Mouse (Mus musculus) mouse embryonic stem cell (cell line): ENCODE results near the gene Lmx1b.

Experiments
- in situ Hi-C, 2 experiments: fragments of 300-500 bp; cut with MboI; formaldehyde crosslinking; loops; 1 replicate in 1 of 2; 3 replicates in 1 of 2; pipeline ENCODE4 v1.14.3; 2019 to 2020; ENCODE audit warnings: low sequenced_read_pairs in 2 of 2, low pct_unique_long_range_greater_than_20kb in 1 of 2, mixed read lengths in 1 of 2; ENCODE audit not compliant: unreplicated experiment in 1 of 2

Lmx1b gene

GRCm38 (mm10) chr2:33640171-33640721 lies at the start of gene Lmx1b:
TSS of gene Lmx1b (minus strand) at chr2:33640511.
- in situ Hi-C loops: loop anchor here in 1 of 2 experiments (25.0 kb wide), 1 partner anchor 2003 kb away; the partner anchor contains the start of gene Prdm12

DNA sequence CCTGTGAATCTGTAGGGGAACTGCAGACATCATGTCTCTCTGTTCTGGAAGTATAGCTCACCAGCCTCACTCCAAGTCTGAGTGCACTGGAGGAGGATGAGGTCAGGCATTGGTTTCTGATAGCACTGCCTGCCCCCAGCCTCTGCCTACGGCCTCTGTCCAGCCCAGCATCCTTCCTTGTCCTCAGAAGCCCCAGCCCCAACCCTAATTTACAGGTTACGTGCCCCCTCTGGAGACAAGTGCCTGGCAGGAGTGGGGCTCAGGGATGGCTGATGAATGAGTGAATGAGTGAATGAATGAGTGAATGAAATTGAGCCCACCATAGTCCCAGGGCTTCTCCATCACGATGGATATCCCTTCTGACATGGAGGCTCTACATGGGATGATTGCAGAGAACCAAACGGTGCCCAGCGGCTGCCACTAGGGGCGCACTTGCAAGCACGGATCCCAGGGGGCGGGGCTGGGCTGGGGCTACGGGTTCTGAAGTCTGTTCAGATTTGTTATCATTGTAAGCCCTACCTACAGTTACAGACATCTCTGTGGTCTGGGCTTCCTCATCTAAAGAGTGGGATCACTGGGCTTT lies 49.7 kb upstream of the Lmx1b start:
- in situ Hi-C loops: no loop called here

GRCm38 (mm10) chr2:33689155-33689879 lies 49.0 kb upstream of the Lmx1b start:
- in situ Hi-C loops: no loop called here

DNA sequence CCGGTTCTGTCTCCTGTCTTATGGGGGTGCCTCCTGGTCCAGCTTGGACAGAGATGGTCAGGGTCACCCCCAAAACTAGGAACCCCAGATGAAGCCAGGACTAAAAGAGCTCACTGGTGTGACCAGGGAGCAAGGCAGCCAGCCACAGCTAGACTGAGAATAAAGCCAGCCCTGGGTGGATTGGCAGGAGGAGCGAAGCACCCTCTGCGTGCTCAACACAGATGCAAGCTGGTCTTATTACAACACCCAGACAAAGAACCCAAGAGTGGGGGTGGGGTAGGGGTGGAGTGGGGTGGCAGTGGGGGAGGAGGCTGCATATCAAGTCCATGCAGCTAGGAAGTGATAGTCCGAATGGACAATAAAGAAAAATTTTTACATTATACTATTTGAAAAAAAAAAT lies 43.3 kb upstream of the Lmx1b start:
- in situ Hi-C loops: no loop called here

GRCm38 (mm10) chr2:33683095-33683494 lies 42.8 kb upstream of the Lmx1b start:
- in situ Hi-C loops: no loop called here

DNA sequence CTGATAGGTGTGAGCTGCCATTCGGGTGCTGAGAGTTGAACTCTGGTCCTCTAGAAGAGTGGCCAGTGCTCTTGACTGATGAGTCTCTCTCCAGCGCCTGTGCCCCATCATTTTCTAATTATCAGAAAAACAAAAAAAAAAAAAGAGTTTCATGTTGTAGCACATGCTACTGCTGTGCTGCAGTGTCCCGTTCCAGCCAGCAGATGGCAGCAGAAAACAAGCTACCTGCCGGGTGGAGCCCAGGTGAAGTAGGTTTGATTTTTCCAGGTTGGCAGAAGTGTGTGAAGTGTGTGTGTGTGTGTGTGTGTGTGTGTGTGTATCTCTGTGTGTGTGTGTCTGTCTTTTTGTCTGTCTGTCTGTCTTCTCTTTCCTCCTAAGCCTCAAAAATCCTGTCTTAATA lies 41.9 kb upstream of the Lmx1b start:
- in situ Hi-C loops: no loop called here

- in situ Hi-C loops: no loop called here
Measured at GRCm38 (mm10) chr2:33678950-33679654, 38.8 kb upstream of the Lmx1b start.

GRCm38 (mm10) chr2:33672701-33673472 lies 32.6 kb upstream of the Lmx1b start:
- in situ Hi-C loops: no loop called here

DNA sequence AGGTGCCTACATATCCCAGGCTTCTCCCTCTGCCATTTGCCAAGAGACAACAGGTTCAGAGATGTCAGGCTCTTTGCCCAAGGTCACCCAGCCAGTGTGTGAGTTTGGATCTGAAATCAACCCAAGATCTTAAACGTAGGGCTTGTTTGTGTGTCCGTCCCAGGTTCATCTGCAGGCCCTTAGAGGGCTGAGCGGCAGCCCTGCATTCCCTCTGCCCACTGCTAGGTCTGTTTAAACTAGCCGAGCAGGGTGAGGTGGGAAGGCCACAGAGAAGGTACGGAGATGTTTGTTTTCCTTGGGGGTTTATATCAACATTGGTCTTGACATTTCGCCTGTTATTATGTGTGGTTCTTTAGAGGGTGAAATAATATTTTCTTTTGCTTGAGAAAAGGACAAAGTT lies 28.4 kb upstream of the Lmx1b start:
- in situ Hi-C loops: no loop called here

GRCm38 (mm10) chr2:33666388-33666945 lies 26.2 kb upstream of the Lmx1b start:
- in situ Hi-C loops: no loop called here

DNA sequence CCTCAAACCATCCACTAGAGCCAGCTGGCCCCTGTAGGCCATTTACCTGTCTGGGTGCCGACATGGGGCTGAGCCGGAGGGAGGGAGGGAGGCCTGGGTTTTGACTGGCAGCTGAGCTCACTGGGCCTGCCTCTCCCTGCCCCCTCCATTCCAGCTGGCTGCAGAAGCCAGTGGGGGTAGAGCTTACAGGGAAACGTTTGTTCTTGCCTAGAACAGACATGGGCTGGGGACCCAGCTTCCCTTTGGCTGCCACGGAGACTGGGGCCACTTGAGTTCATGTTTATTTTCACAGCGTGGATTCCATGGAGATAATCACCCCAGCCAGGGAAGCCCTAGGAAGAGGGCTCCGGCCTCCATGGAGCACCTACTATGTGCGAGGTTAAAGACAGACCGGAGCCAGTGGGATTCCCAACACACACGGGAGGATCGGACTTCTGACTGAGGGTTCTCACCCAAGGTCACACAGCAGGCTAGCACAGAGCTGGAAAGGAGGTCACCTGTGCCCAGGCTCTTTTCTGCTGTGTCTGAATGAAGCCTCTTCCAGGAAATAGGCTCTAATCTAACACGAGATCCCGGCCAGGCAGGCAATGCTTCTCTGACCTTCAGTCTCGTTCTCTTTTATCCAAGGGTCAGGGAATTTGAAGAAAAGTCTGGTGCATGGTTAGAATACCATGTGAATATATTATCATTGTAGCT lies 25.2 kb upstream of the Lmx1b start:
- in situ Hi-C loops: no loop called here

DNA sequence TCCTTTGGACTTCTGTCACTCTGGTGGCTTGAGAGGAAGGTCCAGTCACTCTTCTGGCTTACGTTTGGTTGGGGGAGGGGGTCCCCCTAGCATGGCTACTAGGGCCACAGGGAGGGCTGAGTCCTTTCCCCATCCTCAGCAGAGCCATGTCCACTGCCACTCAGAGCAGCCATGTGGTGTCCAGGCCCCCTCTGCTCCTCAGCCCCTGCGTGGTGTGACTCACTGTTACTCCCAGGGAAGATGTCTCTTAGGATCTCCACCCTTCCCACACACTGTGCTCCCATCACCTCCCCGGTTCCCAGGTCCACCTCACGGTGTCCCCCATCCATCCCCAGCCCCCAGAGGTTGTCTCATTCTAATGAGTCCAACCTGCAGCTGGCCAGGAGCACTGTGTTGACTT lies 24.4 kb upstream of the Lmx1b start:
- in situ Hi-C loops: no loop called here

DNA sequence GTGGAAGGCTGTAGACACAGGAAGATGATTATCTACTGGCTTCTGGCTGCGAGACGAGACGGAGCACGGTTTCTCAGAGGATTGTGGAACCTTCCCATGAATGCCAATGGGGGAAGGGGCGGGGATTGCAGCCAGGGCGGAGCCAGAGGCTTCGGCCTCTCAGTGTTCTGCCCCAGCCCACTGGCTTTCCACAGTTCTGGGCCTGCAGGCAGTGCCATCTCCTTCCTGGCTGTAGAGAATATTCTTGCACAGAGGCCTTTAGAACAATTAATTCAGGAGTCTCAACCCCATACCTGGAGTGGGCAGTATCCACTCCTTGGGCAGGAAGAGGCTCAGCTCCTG lies 18.9 kb upstream of the Lmx1b start:
- in situ Hi-C loops: no loop called here

DNA sequence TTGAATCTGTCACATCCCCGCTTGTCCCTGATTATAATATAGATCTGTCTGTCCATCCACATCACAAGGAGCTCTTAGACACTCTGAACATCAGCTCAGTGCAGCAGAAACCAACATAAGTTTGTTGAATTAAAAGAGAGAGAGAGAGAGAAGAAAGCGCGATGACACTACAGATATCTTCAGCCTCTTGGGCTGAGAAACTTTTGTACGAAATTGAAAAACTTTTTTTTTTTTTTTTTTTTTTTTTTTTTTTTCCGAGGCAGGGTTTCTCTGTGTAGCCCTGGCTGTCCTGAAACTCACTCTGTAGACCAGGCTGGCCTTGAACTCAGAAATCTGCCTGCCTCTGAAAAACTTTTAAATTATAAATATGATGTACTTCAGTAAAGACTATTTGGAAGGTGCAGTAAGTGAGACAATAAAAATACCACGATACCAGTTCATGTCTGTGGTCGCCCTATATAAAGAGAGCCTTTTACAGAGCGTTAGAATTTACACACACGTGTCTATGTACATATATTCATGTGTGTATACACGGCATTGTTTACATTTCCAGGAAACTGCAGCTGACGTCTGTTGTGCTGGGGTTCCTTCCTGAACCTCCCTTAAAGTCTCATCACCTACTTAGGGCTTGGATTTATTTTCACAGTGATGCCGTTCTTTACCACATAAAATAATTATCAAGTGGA lies 18.4 kb upstream of the Lmx1b start:
- in situ Hi-C loops: no loop called here

DNA sequence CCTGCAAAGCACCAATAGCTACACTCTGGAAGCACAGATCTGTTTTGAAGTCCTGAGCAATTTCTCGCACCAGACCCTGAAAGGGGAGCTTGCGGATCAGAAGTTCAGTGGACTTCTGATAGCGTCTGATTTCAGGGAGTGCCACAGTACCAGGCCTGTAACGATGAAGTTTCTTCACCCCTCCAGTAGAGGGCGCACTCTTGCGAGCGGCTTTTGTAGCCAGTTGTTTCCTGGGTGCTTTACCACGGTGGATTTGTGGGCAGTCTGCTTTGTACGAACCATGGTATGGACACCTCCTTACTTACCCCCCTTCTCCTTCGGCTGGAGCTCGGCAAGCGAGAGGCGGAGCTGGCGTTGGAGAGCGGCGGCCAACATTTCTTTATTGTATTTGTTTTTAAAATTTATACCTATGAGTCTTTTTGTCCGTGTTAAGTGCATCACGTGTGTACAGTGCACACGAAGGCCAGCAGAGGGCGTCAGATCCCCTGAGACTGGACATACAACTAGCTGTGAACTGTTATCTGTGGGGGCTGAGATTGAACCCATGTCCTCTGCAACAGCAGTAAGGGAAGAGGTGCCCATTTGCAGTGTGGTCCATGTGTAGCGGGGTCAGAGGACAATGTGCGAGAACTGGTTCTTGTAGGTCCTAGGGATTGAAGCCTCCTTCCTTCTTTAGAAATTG lies 12.3 kb upstream of the Lmx1b start:
- in situ Hi-C loops: no loop called here

GRCm38 (mm10) chr2:33649371-33649770 lies 9.1 kb upstream of the Lmx1b start:
- in situ Hi-C loops: loop anchor here in 1 of 2 experiments (25.0 kb wide), 1 partner anchor 2012 kb away; the partner anchor contains the start of gene Prdm12

DNA sequence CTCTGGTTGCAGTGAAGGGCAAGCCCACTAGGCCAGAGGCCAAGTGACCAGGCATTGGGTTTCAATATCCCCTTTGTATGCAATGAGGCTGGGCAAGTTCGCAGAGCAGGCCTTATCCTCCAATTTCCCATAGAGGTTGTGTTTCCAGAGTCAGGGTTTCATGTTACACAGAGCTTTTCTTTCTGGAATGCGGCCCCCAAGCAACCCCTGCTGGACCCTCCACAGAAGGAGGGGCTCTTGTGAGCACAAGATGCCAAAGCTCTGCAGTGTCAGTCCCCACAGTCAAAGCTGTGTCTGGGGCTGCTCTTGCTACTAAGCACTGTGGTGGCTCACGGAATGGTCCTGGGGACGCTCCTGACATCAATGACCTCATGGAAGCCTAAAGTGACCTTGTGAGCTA lies 8.6 kb upstream of the Lmx1b start:
- in situ Hi-C loops: loop anchor here in 1 of 2 experiments (25.0 kb wide), 1 partner anchor 2012 kb away; the partner anchor contains the start of gene Prdm12
